Mouse (Mus musculus): ENCODE results near the gene Shld1. TPM values are rescaled to one million over a fixed set of nuclear protein-coding genes. Genes with fewer than 3 reads are reported as not detected.
A peak's percentile ranks its signal among the peaks of the same experiment; 100 is the strongest.

Gene Shld1
- polyA plus RNA-seq, 1 experiment from 2014 or later = 23.3 TPM

DNA sequence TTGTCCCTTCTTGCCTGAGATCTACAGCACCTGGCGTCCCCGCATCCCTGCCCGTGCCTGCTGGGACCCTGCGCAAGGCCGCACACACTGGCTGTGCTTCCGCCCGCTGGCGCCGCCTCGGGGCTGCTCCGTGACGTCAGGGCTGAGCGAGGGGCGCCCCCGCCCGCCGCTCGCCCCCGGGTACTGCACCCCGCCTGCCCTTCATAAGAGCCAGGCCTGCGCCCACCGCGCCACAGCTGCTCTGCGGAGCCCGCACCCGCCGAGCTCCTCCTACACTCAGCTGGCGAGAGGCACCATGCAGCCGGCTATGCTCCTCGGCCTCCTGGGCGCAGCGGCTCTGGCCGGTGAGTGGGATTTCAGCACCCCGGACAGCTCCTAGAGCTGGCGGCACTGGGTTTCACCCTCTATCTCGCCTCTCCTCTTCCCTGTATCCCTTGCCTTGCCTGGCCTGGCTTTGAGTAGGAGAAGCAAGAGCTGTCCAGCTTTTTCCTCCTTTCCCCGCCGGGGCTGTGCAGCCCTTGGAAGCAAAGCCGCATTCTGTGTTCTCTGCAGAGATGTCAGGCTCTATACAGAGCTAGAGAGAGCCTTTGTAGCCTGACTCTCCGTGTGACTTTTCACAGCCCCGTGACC lies 94.8 kb downstream of the Shld1 start:
- H3K4me3 ChIP-seq (replicated peaks; ENCODE audit: low read depth, low read length) = peak overlapping the region; percentile 51
- peak overlapping the region; percentile 97 for H3K27ac ChIP-seq (replicated peaks; ENCODE audit: low read depth, low read length)
- DNase-seq = peak; percentile 92
- H3K27me3 ChIP-seq (ENCODE audit: control insufficient read depth, insufficient read depth, low read length) = no peaks in the 10 kb centered on the region
- H3K36me3 ChIP-seq (ENCODE audit: control insufficient read depth, insufficient read depth, low read length) = no peaks in the 10 kb centered on the region
- peak overlapping the region; percentile 61 for H3K4me2 ChIP-seq (ENCODE audit: low read length)
- WGBS = under 1% methylated on average over 41 of the region's 41 CpGs
- peak overlapping the region; percentile 87 for H3K9ac ChIP-seq (replicated peaks; ENCODE audit: low read length)
- H3K9me3 ChIP-seq (ENCODE audit: control insufficient read depth, low read length) = no peaks in the 10 kb centered on the region
- H3K4me1 ChIP-seq (ENCODE audit: control insufficient read depth, insufficient read depth, low read length) = peaks cover 13% of the 10 kb centered on the region
- ATAC-seq (ENCODE audit: low FRiP score, low TSS enrichment) = peak; percentile 96

DNA sequence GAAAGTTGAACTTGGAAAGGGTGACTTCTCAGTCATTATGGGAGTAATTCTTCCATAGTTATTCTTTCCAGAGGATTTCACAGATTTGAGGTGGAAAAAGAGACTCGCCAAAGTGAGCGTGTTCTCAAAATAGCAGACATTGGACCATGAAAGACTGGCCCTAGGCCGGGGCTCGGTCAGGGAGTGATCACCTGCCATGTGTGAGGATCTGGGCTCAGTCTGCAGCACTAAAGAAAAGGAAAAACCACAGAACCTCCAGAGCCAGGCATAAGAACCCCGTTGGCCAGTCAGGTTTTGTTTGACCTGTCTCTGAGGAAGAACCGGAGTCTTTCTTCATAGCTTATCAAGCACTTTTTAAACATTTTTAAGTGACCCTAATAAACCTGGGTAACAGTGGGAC lies 97.3 kb downstream of the Shld1 start:
- Histone ChIP-seq H3K27ac (replicated peaks; ENCODE audit: low read depth, low read length) (no peak overlapping the region), H3K4me2 (ENCODE audit: low read length) (peak overlapping the region; percentile 15; the same call in 1 of the 2 replicates), H3K4me1 (ENCODE audit: control insufficient read depth, insufficient read depth, low read length) (peaks cover 6% of the 10 kb centered on the region; the same call in 1 of the 2 replicates), H3K4me3 (replicated peaks; ENCODE audit: low read depth, low read length) (no peak overlapping the region), H3K27me3 (ENCODE audit: control insufficient read depth, insufficient read depth, low read length) (no peaks in the 10 kb centered on the region), H3K9me3 (ENCODE audit: control insufficient read depth, low read length) (no peaks in the 10 kb centered on the region), H3K9ac (replicated peaks; ENCODE audit: low read length) (no peak overlapping the region), H3K36me3 (ENCODE audit: control insufficient read depth, insufficient read depth, low read length) (peaks cover 3% of the 10 kb centered on the region; the same call in 1 of the 2 replicates)
- DNase-seq (no peak), ATAC-seq (ENCODE audit: low FRiP score, low TSS enrichment) (no peak)
- 78% methylated on average over 6 of the region's 6 CpGs for WGBS

DNA sequence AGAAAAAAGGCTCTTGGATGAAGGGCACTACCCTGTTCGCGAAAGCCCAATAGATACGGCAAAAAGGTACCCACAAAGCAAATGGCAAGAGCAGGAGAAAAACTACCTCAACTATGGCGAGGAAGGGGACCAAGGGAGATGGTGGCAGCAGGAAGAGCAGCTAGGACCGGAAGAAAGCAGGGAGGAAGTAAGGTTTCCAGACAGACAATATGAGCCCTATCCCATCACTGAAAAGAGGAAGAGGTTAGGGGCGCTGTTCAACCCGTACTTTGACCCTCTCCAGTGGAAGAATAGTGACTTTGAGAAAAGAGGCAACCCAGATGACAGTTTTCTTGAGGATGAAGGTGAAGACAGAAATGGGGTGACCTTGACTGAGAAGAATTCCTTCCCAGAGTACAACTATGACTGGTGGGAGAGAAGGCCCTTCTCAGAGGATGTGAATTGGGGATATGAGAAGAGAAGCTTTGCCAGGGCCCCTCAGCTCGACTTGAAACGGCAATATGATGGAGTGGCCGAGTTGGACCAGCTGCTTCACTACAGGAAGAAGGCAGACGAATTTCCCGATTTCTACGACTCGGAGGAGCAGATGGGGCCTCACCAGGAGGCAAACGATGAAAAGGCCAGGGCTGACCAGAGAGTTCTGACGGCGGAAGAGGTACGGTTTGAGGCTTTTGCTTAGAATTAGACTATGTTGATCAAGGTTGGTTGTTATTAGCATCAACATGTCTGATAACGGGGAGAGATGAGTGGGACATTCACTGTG lies 106.9 kb downstream of the Shld1 start:
- no peak overlapping the region for H3K4me3 ChIP-seq (replicated peaks; ENCODE audit: low read depth, low read length)
- WGBS = 92% methylated on average over 19 of the region's 19 CpGs
- no peak overlapping the region for H3K4me2 ChIP-seq (ENCODE audit: low read length)
- no peaks in the 10 kb centered on the region for H3K27me3 ChIP-seq (ENCODE audit: control insufficient read depth, insufficient read depth, low read length)
- no peak overlapping the region for H3K9ac ChIP-seq (replicated peaks; ENCODE audit: low read length)
- H3K9me3 ChIP-seq (ENCODE audit: control insufficient read depth, low read length) = no peaks in the 10 kb centered on the region
- ATAC-seq (ENCODE audit: low FRiP score, low TSS enrichment) (no peak), DNase-seq (no peak)
- H3K4me1 ChIP-seq (ENCODE audit: control insufficient read depth, insufficient read depth, low read length) = no peaks in the 10 kb centered on the region
- H3K27ac ChIP-seq (replicated peaks; ENCODE audit: low read depth, low read length) = no peak overlapping the region
- H3K36me3 ChIP-seq (ENCODE audit: control insufficient read depth, insufficient read depth, low read length) = peaks cover 27% of the 10 kb centered on the region

DNA sequence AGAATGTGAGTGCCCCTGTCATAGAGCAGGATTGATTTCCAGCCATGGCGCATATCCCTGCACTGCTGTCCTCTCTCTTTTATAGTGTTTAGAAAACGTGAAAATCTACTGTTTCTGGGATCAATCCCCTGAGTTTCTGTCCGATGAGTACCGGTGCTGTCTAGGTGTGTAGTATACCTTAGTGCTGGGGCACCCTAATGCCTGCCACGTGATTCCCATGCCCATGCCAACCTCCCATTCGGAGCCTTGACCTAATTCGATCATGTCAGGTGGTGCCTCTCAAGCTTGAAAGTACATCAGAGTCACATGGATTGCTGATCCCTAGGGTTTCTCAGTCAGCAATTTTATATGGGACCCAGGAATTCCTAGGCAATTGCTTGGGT lies 107.5 kb downstream of the Shld1 start:
- no peak for DNase-seq
- Histone ChIP-seq H3K36me3 (ENCODE audit: control insufficient read depth, insufficient read depth, low read length) (peaks cover 24% of the 10 kb centered on the region), H3K9ac (replicated peaks; ENCODE audit: low read length) (no peak overlapping the region), H3K4me2 (ENCODE audit: low read length) (no peak overlapping the region), H3K27ac (replicated peaks; ENCODE audit: low read depth, low read length) (no peak overlapping the region), H3K27me3 (ENCODE audit: control insufficient read depth, insufficient read depth, low read length) (no peaks in the 10 kb centered on the region), H3K9me3 (ENCODE audit: control insufficient read depth, low read length) (no peaks in the 10 kb centered on the region), H3K4me3 (replicated peaks; ENCODE audit: low read depth, low read length) (no peak overlapping the region), H3K4me1 (ENCODE audit: control insufficient read depth, insufficient read depth, low read length) (no peaks in the 10 kb centered on the region)
- WGBS = 89% methylated on average over 7 of the region's 7 CpGs
- no peak for ATAC-seq (ENCODE audit: low FRiP score, low TSS enrichment)

Other genes starting within 250 kb of the Shld1 start
- gene Gpcpd1, start 99.2 kb upstream of the Shld1 start, polyA plus RNA-seq (2014; fragmentation: Nextera tagmentation; extraction: Ambion mirVana) = 87.5 and 104 TPM in 2 replicates
- gene Chgb, start 94.3 kb downstream of the Shld1 start, polyA plus RNA-seq (2014; fragmentation: Nextera tagmentation; extraction: Ambion mirVana) = 62.0 and 62.4 TPM in 2 replicates
- 23.5 and 25.0 TPM in 2 replicates for gene Trmt6, start 129.1 kb downstream of the Shld1 start, polyA plus RNA-seq (2014; fragmentation: Nextera tagmentation; extraction: Ambion mirVana)
- 4.6 and 7.1 TPM in 2 replicates for gene Mcm8, start 129.2 kb downstream of the Shld1 start, polyA plus RNA-seq (2014; fragmentation: Nextera tagmentation; extraction: Ambion mirVana)
- 11.1 and 12.0 TPM in 2 replicates for gene Crls1, start 159.7 kb downstream of the Shld1 start, polyA plus RNA-seq (2014; fragmentation: Nextera tagmentation; extraction: Ambion mirVana)
- gene Lrrn4, start 194.0 kb downstream of the Shld1 start, polyA plus RNA-seq (2014; fragmentation: Nextera tagmentation; extraction: Ambion mirVana) = 0.09 and 0.14 TPM in 2 replicates